Mouse (Mus musculus) C2C12 (cell line): Measurements from ENCODE around the gene Hivep1. TPM values are rescaled to one million over a fixed set of nuclear protein-coding genes. Genes with fewer than 3 reads are reported as not detected.

Source experiments
- H3K27me3 ChIP-seq: one replicate; pipeline ENCODE4 v1.6.1; 2011; ENCODE audit not compliant: control insufficient read depth, insufficient read depth, insufficient read length
- H3K36me3 ChIP-seq: one replicate; pipeline ENCODE4 v1.6.1; 2011; ENCODE audit not compliant: control insufficient read depth, insufficient read depth
- H3K4me3 ChIP-seq: one replicate; pipeline ENCODE4 v1.5.1; 2011; ENCODE audit warnings: mild to moderate bottlenecking, control low read depth; ENCODE audit not compliant: poor library complexity, insufficient read depth, severe bottlenecking
- H3K79me2 ChIP-seq: one replicate; pipeline ENCODE4 v1.6.1; 2011; ENCODE audit not compliant: control insufficient read depth, insufficient read depth
- H3K79me3 ChIP-seq: one replicate; pipeline ENCODE4 v1.6.1; 2011; ENCODE audit warnings: low read depth, control low read depth
- H3ac ChIP-seq: one replicate; pipeline ENCODE3; 2011; ENCODE audit warnings: low read depth; ENCODE audit not compliant: control insufficient read depth, insufficient read length
- CEBPB ChIP-seq: IDR thresholded peaks from one replicate; pipeline ENCODE4 v1.6.1; 2011; ENCODE audit warnings: low read depth, mild to moderate bottlenecking, control low read depth, moderate library complexity
- CTCF ChIP-seq: IDR thresholded peaks from one replicate; pipeline ENCODE4 v1.5.1; 2011; ENCODE audit not compliant: control insufficient read depth, insufficient read depth, insufficient read length
- FOSL1 ChIP-seq: IDR thresholded peaks from one replicate; pipeline ENCODE4 v1.8.0; 2011; ENCODE audit warnings: mild to moderate bottlenecking, low read length; ENCODE audit not compliant: poor library complexity, insufficient read depth, severe bottlenecking
- MAX ChIP-seq: IDR thresholded peaks from one replicate; pipeline ENCODE4 v1.6.1; 2011; ENCODE audit warnings: mild to moderate bottlenecking, control low read depth
- MYOD1 ChIP-seq: IDR thresholded peaks from one replicate; pipeline ENCODE4 v1.6.1; 2011; ENCODE audit warnings: low read depth; ENCODE audit not compliant: control insufficient read depth, insufficient read length
- MYOG ChIP-seq: IDR thresholded peaks from one replicate; pipeline ENCODE4 v1.6.1; 2011; ENCODE audit not compliant: control insufficient read depth, insufficient read length; ENCODE audit errors: extremely low read depth
- USF1 ChIP-seq: IDR thresholded peaks from one replicate; pipeline ENCODE4 v1.6.1; 2011; ENCODE audit warnings: low read depth, mild to moderate bottlenecking, control low read depth, moderate library complexity
- polyA plus RNA-seq: library from polyadenylated mRNA; unstranded; fragments of >200 nt; fragmentation: generic; extraction: Trizol; gene quantifications from one replicate; pipeline ENCODE4 v1.2.1, GENCODE M21; 2012; ENCODE audit warnings: missing spikeins

Hivep1 gene
- polyA plus RNA-seq, 1 experiment = 2.2 TPM

- Histone ChIP-seq H3K27me3 (no peaks in the 10 kb centered on the region), H3ac (no peak overlapping the region), H3K4me3 (no peak overlapping the region), H3K79me3 (no peaks in the 10 kb centered on the region), H3K36me3 (no peaks in the 10 kb centered on the region), H3K79me2 (no peaks in the 10 kb centered on the region)
- TF ChIP-seq MYOG (no peak), CTCF (no peak), MYOD1 (no peak), USF1 (no peak), CEBPB (no peak), MAX (no peak), FOSL1 (no peak)
These were observed 60.2 kb downstream of the Hivep1 start for GRCm38 (mm10) chr13:42112071-42112470.

- Histone ChIP-seq H3ac (no peak overlapping the region), H3K27me3 (no peaks in the 10 kb centered on the region), H3K79me3 (no peaks in the 10 kb centered on the region), H3K36me3 (no peaks in the 10 kb centered on the region), H3K4me3 (no peak overlapping the region), H3K79me2 (no peaks in the 10 kb centered on the region)
- TF ChIP-seq MYOG (no peak), MAX (no peak), MYOD1 (no peak), USF1 (no peak), FOSL1 (no peak), CTCF (no peak), CEBPB (no peak)
These were observed 60.9 kb downstream of the Hivep1 start for GRCm38 (mm10) chr13:42112748-42113147.

- Histone ChIP-seq H3K36me3 (no peaks in the 10 kb centered on the region), H3ac (no peak overlapping the region), H3K4me3 (no peak overlapping the region), H3K27me3 (no peaks in the 10 kb centered on the region), H3K79me2 (no peaks in the 10 kb centered on the region), H3K79me3 (no peaks in the 10 kb centered on the region)
- TF ChIP-seq CTCF (no peak), MAX (no peak), MYOG (no peak), MYOD1 (no peak), USF1 (no peak), CEBPB (no peak), FOSL1 (no peak)
These were observed 61.8 kb downstream of the Hivep1 start for GRCm38 (mm10) chr13:42113601-42114000.

- no peak overlapping the region for H3ac ChIP-seq
- no peaks in the 10 kb centered on the region for H3K36me3 ChIP-seq
- no peak for TF ChIP-seq MYOD1
- TF ChIP-seq FOSL1 = no peak
- TF ChIP-seq MYOG = no peak
- no peak for TF ChIP-seq MAX
- TF ChIP-seq CEBPB = no peak
- no peak for TF ChIP-seq CTCF
- no peak for TF ChIP-seq USF1
- H3K27me3 ChIP-seq = no peaks in the 10 kb centered on the region
- H3K4me3 ChIP-seq = no peak overlapping the region
- no peaks in the 10 kb centered on the region for H3K79me2 ChIP-seq
- H3K79me3 ChIP-seq = no peaks in the 10 kb centered on the region
These were observed 64.5 kb downstream of the Hivep1 start for GRCm38 (mm10) chr13:42116301-42116700.

GRCm38 (mm10) chr13:42119062-42119461 lies 67.2 kb downstream of the Hivep1 start:
- H3ac ChIP-seq = no peak overlapping the region
- no peak for TF ChIP-seq USF1
- no peaks in the 10 kb centered on the region for H3K27me3 ChIP-seq
- no peaks in the 10 kb centered on the region for H3K36me3 ChIP-seq
- no peaks in the 10 kb centered on the region for H3K79me3 ChIP-seq
- H3K4me3 ChIP-seq = no peak overlapping the region
- no peaks in the 10 kb centered on the region for H3K79me2 ChIP-seq

GRCm38 (mm10) chr13:42121106-42121776 lies 69.4 kb downstream of the Hivep1 start:
- H3K36me3 ChIP-seq = no peaks in the 10 kb centered on the region

More at GRCm38 (mm10) chr13:42121106-42121776, 69.4 kb downstream of the Hivep1 start:
- no peak for TF ChIP-seq CEBPB
- no peak for TF ChIP-seq USF1
- no peak for TF ChIP-seq CTCF
- no peak for TF ChIP-seq MYOD1
- no peak for TF ChIP-seq FOSL1
- no peak for TF ChIP-seq MYOG
- TF ChIP-seq MAX = no peak
- Histone ChIP-seq H3K4me3 (no peak overlapping the region), H3ac (no peak overlapping the region), H3K79me2 (no peaks in the 10 kb centered on the region), H3K27me3 (no peaks in the 10 kb centered on the region), H3K79me3 (no peaks in the 10 kb centered on the region)
